8 mouse cellular contexts compared by ENCODE assay signal in genomic region chr9:40765581-40765940, GRCm38 (mm10). TPM values are rescaled to one million over a fixed set of nuclear protein-coding genes. Genes with fewer than 3 reads are reported as not detected.
DNase-seq lines count a peak whose midpoint lies in the region; ATAC-seq lines count a peak whose summit lies in the region.

No protein-coding gene starts in this region.

- peak overlapping the region; percentile 28; the same call in 1 of the 2 replicates for H3K4me2 ChIP-seq in heart, embryonic 13.5 days
- H3K4me2 ChIP-seq in heart, embryonic 11.5 days, result no peak overlapping the region
- peak overlapping the region; percentile 17; the same call in 1 of the 2 replicates for H3K4me2 ChIP-seq in intestine, embryonic 15.5 days (replicated peaks)

- H3K27ac ChIP-seq in heart, embryonic 13.5 days (replicated peaks), result no peak overlapping the region
- H3K27ac ChIP-seq in heart, embryonic 11.5 days (ENCODE audit: low read depth, low read length), result no peak overlapping the region
- H3K27ac ChIP-seq in intestine, embryonic 15.5 days, result no peak overlapping the region
- no peak overlapping the region for H3K27ac ChIP-seq in forebrain, embryonic 10.5 days

- H3K4me3 ChIP-seq in heart, embryonic 13.5 days, result no peak overlapping the region
- H3K4me3 ChIP-seq in heart, embryonic 11.5 days (ENCODE audit: low read depth, low read length), result no peak overlapping the region
- peak overlapping the region; percentile 12; the same call in 1 of the 2 replicates for H3K4me3 ChIP-seq in intestine, embryonic 15.5 days (replicated peaks)
- H3K4me3 ChIP-seq in megakaryocyte, embryonic 14.5 days (replicated peaks), result peak overlapping the region; percentile 28
- no peak overlapping the region for H3K4me3 ChIP-seq in forebrain, embryonic 10.5 days

- H3K9me3 ChIP-seq in heart, embryonic 13.5 days, result no peaks in the 10 kb centered on the region
- H3K9me3 ChIP-seq in heart, embryonic 11.5 days (replicated peaks; ENCODE audit: control insufficient read depth, low read length), result no peaks in the 10 kb centered on the region
- no peaks in the 10 kb centered on the region for H3K9me3 ChIP-seq in intestine, embryonic 15.5 days
- H3K9me3 ChIP-seq in megakaryocyte, embryonic 14.5 days, result no peaks in the 10 kb centered on the region
- H3K9me3 ChIP-seq in forebrain, embryonic 10.5 days, result no peaks in the 10 kb centered on the region

- peaks cover 17% of the 10 kb centered on the region for H3K4me1 ChIP-seq in heart, embryonic 13.5 days
- H3K4me1 ChIP-seq in heart, embryonic 11.5 days (ENCODE audit: control insufficient read depth, insufficient read depth, low read length), result no peaks in the 10 kb centered on the region
- H3K4me1 ChIP-seq in intestine, embryonic 15.5 days (replicated peaks), result no peaks in the 10 kb centered on the region
- H3K4me1 ChIP-seq in megakaryocyte, embryonic 14.5 days, result peaks cover 30% of the 10 kb centered on the region
- H3K4me1 ChIP-seq in forebrain, embryonic 10.5 days, result peaks cover 16% of the 10 kb centered on the region

- H3K36me3 ChIP-seq in heart, embryonic 13.5 days, result peaks cover 6% of the 10 kb centered on the region; the same call in 1 of the 2 replicates
- no peaks in the 10 kb centered on the region for H3K36me3 ChIP-seq in heart, embryonic 11.5 days (ENCODE audit: control insufficient read depth, insufficient read depth, low read length)
- H3K36me3 ChIP-seq in intestine, embryonic 15.5 days, result peaks cover 5% of the 10 kb centered on the region
- no peaks in the 10 kb centered on the region for H3K36me3 ChIP-seq in megakaryocyte, embryonic 14.5 days (replicated peaks; ENCODE audit: low read length)
- peaks cover 3% of the 10 kb centered on the region; the same call in 1 of the 2 replicates for H3K36me3 ChIP-seq in forebrain, embryonic 10.5 days (replicated peaks)

- DNase-seq in R1 (ENCODE audit: low read depth, low spot score), result peak; percentile 79
- no peak for DNase-seq in cerebellum, adult 11-12 months
- no peak for DNase-seq in thymus, adult 18-20 months
- no peak for DNase-seq in forebrain, embryonic 10.5 days (ENCODE audit: extremely low spot score, low spot score)

- H3K27me3 ChIP-seq in heart, embryonic 13.5 days (replicated peaks), result no peaks in the 10 kb centered on the region
- H3K27me3 ChIP-seq in heart, embryonic 11.5 days (ENCODE audit: control insufficient read depth, insufficient read depth, low read length), result no peaks in the 10 kb centered on the region
- no peaks in the 10 kb centered on the region for H3K27me3 ChIP-seq in intestine, embryonic 15.5 days (replicated peaks)
- peaks cover 9% of the 10 kb centered on the region for H3K27me3 ChIP-seq in megakaryocyte, embryonic 14.5 days (replicated peaks)
- H3K27me3 ChIP-seq in forebrain, embryonic 10.5 days (ENCODE audit: poor library complexity, severe bottlenecking), result no peaks in the 10 kb centered on the region

- 0 out of 2 replicates have a peak overlapping the region, but pooled peaks have one; percentile 28 for H3K9ac ChIP-seq in heart, embryonic 13.5 days
- H3K9ac ChIP-seq in heart, embryonic 11.5 days (ENCODE audit: low read depth, low read length), result no peak overlapping the region
- H3K9ac ChIP-seq in intestine, embryonic 15.5 days, result no peak overlapping the region

- ATAC-seq in heart, embryonic 13.5 days (ENCODE audit: extremely low read depth, insufficient number of reproducible peaks, low FRiP score, low TSS enrichment), result no peak
- ATAC-seq in heart, embryonic 11.5 days (replicated peaks; ENCODE audit: insufficient number of reproducible peaks, low FRiP score, low TSS enrichment), result no peak
- ATAC-seq in intestine, embryonic 15.5 days, result peak; percentile 87

- WGBS in heart, embryonic 13.5 days, result 52% methylated on average over 12 of the region's 12 CpGs
- WGBS in heart, embryonic 11.5 days (ENCODE audit: insufficient replicate concordance), result 51% methylated on average over 12 of the region's 12 CpGs
- WGBS in intestine, embryonic 15.5 days, result 48% methylated on average over 12 of the region's 12 CpGs
- 74% methylated on average over 12 of the region's 12 CpGs for WGBS in forebrain, embryonic 10.5 days

RNA-seq across cellular contexts. Expression of gene Hspa8, which starts 35.2 kb away (rescaled TPM):
- polyA plus RNA-seq in heart, embryonic 13.5 days (2015; fragmentation: Nextera tagmentation; extraction: Ambion mirVana), result 1,787 and 2,104 TPM in 2 replicates
- 2,531 and 2,677 TPM in 2 replicates for polyA plus RNA-seq in heart, embryonic 11.5 days (2014; fragmentation: Nextera tagmentation; extraction: Ambion mirVana)
- polyA plus RNA-seq in intestine, embryonic 15.5 days (2015; fragmentation: Nextera tagmentation; extraction: Ambion mirVana), result 2,425 and 2,606 TPM in 2 replicates
- polyA plus RNA-seq in megakaryocyte, embryonic 14.5 days (2012; ENCODE audit: insufficient read depth, low replicate concordance), result 811 and 986 TPM in 2 replicates
- polyA plus RNA-seq in forebrain, embryonic 10.5 days (2016; fragmentation: Nextera tagmentation; extraction: Ambion mirVana), result 3,411 and 3,929 TPM in 2 replicates

Comparison
In these comparisons a context has a peak if more than half of its experiments do, and no peak if none do; other contexts are left out.
1. H3K4me3 ChIP-seq: peak in intestine, embryonic 15.5 days (single experiment) and megakaryocyte, embryonic 14.5 days (single experiment); none in heart, embryonic 13.5 days (single experiment), heart, embryonic 11.5 days (single experiment) and forebrain, embryonic 10.5 days (single experiment).